In genomic region chr5:63755092-63755761, GRCm38 (mm10) we compare ENCODE assay signal across 10 mouse cellular contexts. TPM values are rescaled to one million over a fixed set of nuclear protein-coding genes. Genes with fewer than 3 reads are reported as not detected.
DNase-seq lines count a peak whose midpoint lies in the region; ATAC-seq and TF ChIP-seq lines count a peak whose summit lies in the region.
"Had no signal": no experiment of that assay in that cellular context is flagged by ENCODE, and none has a peak within 500 bp of the region (broad histone marks: within the 10 kb centered on the region; RNA-seq: fewer than 3 reads in every experiment).

No protein-coding gene starts in this region.

- no peak overlapping the region for H3K9ac ChIP-seq in intestine, embryonic 15.5 days
- H3K9ac ChIP-seq: embryonic facial prominence, embryonic 15.5 days; limb, embryonic 13.5 days had no signal

- H3K27ac ChIP-seq in intestine, embryonic 15.5 days, result no peak overlapping the region
- H3K27ac ChIP-seq: embryonic facial prominence, embryonic 15.5 days; limb, embryonic 13.5 days had no signal

- in situ Hi-C loops in Patski (cut with MboI; ENCODE audit: low pct_unique_long_range_greater_than_20kb), result no loop called here

- WGBS in intestine, embryonic 15.5 days, result 55% methylated on average over 5 of the region's 5 CpGs

- ATAC-seq in Patski, result no peak
- ATAC-seq in intestine, embryonic 15.5 days, result peak; percentile 85

- H3K4me2 ChIP-seq in intestine, embryonic 15.5 days (replicated peaks), result no peak overlapping the region
- H3K4me2 ChIP-seq: embryonic facial prominence, embryonic 15.5 days; limb, embryonic 13.5 days had no signal

- TF ChIP-seq CTCF in Patski (IDR thresholded peaks at IDR 0.05), result peak; percentile 51

- H3K36me3 ChIP-seq in intestine, embryonic 15.5 days, result no peaks in the 10 kb centered on the region
- H3K36me3 ChIP-seq: embryonic facial prominence, embryonic 15.5 days; limb, embryonic 13.5 days had no signal

- POLR2A ChIA-PET in Patski (lab: Charles Lee), result no interaction called here

- CTCF ChIA-PET in Patski (lab: Charles Lee), result interaction anchor here (1.0 to 1.4 kb wide), 2 partner anchors 9 to 15 kb away, joined by 3 read pairs; no protein-coding TSS in a partner anchor

- DNase-seq in retina, embryonic 14.5 days (ENCODE audit: low spot score), result peak; percentile 32
- no peak for DNase-seq in retina, postnatal 1 day
- no peak for DNase-seq in Patski (ENCODE audit: low read depth, low spot score)
- DNase-seq in yolk sac, embryonic 10.5 days (ENCODE audit: low spot score), result peak; percentile 3
- DNase-seq in heart, adult 8-10 months (ENCODE audit: low spot score), result no peak
- no peak for DNase-seq in left cerebral cortex, adult 9 months (ENCODE audit: low spot score in 2 of 2)
- DNase-seq: heart, adult 18-20 months had no signal

- H3K9me3 ChIP-seq in intestine, embryonic 15.5 days, result no peaks in the 10 kb centered on the region
- H3K9me3 ChIP-seq: embryonic facial prominence, embryonic 15.5 days; limb, embryonic 13.5 days had no signal

- H3K27me3 ChIP-seq in Patski, result peaks cover 9% of the 10 kb centered on the region
- no peaks in the 10 kb centered on the region for H3K27me3 ChIP-seq in intestine, embryonic 15.5 days (replicated peaks)
- H3K27me3 ChIP-seq: embryonic facial prominence, embryonic 15.5 days; limb, embryonic 13.5 days had no signal

- H3K4me3 ChIP-seq in intestine, embryonic 15.5 days (replicated peaks), result no peak overlapping the region
- H3K4me3 ChIP-seq: embryonic facial prominence, embryonic 15.5 days; limb, embryonic 13.5 days had no signal

- no peaks in the 10 kb centered on the region for H3K4me1 ChIP-seq in intestine, embryonic 15.5 days (replicated peaks)
- H3K4me1 ChIP-seq: embryonic facial prominence, embryonic 15.5 days; limb, embryonic 13.5 days had no signal

RNA-seq across cellular contexts. Expression of gene 0610040J01Rik, which starts 56.9 kb away (rescaled TPM):
- 0.58 TPM for polyA plus RNA-seq in Patski (2021)
- polyA plus RNA-seq in intestine, embryonic 15.5 days (2015; fragmentation: Nextera tagmentation; extraction: Ambion mirVana), result 44.5 and 45.9 TPM in 2 replicates
- total RNA-seq in heart, adult 8-10 months (2022), result 1 to 10 TPM; 4.1 to 6.1 (median 5.1) TPM

Comparison
In these comparisons a context has a peak if more than half of its experiments do, and no peak if none do; other contexts are left out.
1. DNase-seq: peak in retina, embryonic 14.5 days (single experiment) and yolk sac, embryonic 10.5 days (single experiment); none in retina, postnatal 1 day (single experiment), Patski (single experiment), heart, adult 8-10 months (single experiment) and left cerebral cortex, adult 9 months (0 of 2).
2. RNA of gene 0610040J01Rik, which starts 56.9 kb away (polyA plus RNA-seq): 44.5 to 45.9 TPM in intestine, embryonic 15.5 days; 0.58 TPM in Patski (single experiment); every median in the first group is over 10 times any median in the second.